Mouse (Mus musculus): ENCODE results near the gene Ezh1. TPM values are rescaled to one million over a fixed set of nuclear protein-coding genes. Genes with fewer than 3 reads are reported as not detected.

Gene Ezh1
- polyA plus RNA-seq, 1 experiment from 2014 or later, result 12.9 TPM

DNA sequence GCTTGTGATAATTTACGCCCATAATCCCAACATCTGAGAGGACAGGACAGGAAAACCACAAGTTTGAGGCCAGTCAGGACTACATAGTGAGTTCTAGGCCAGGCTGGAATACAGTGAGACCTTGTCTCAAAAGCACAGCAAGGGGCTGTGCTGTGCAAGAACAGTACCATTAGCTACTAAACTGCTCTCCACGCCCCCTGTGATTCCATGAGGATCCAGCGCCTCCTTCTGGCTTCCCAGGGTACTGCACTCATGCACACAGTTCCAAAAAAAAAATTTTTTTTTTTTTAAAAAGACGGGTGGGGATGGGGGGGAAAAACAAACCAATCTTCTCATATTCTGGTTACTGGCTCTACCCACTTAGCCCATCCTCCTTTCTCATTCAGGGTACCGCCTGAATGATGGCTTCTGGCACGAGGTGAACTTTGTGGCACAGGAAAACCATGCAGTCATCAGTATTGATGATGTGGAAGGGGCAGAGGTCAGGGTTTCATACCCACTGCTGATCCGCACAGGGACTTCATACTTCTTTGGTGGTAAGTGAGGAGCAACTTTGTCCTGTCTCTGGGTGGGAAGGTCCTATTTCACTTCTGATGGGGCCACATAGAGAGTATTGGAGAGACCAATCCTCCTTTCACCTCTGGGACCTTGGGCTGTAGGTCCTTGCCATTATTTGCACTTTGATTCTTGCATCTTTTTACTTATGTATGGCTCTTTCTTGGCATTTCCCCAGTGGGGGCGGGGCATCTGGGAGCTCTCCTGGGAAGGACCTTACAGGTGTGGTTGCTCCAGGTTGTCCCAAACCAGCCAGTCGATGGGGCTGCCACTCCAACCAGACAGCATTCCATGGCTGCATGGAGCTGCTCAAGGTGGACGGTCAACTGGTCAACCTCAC, 45.2 kb downstream of the Ezh1 start:
- no peak overlapping the region for H3K27ac ChIP-seq
- DNase-seq (ENCODE audit: low spot score), result no peak
- H3K4me3 ChIP-seq, result no peak overlapping the region
- peaks cover 62% of the 10 kb centered on the region for H3K27me3 ChIP-seq (ENCODE audit: insufficient read depth, poor library complexity, severe bottlenecking)
- H3K36me3 ChIP-seq, result 0 out of 2 replicates have a peak, but pooled peaks cover 2% of the 10 kb centered on the region
- peaks cover 29% of the 10 kb centered on the region for H3K4me1 ChIP-seq
- 35% methylated on average over 10 of the region's 10 CpGs for WGBS
- no peaks in the 10 kb centered on the region for H3K9me3 ChIP-seq

DNA sequence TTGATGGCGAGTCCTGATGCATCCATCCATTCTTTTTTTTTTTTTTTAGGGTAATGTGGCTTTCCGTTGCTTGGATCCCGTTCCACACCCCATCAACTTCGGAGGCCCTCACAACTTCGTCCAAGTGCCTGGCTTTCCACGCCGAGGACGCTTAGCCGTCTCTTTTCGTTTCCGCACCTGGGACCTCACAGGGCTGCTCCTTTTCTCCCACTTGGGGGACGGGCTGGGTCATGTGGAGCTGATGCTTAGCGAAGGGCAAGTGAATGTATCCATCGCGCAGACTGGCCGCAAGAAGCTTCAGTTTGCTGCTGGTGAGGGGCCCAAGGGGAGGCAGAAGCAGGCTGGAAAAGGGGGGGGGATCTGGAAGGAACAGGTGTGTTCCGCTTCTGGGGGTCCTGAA, 46.0 kb downstream of the Ezh1 start:
- WGBS, result 66% methylated on average over 17 of the region's 17 CpGs
- H3K9me3 ChIP-seq, result no peaks in the 10 kb centered on the region
- no peak overlapping the region for H3K4me3 ChIP-seq
- H3K4me1 ChIP-seq, result peaks cover 36% of the 10 kb centered on the region
- peaks cover 70% of the 10 kb centered on the region for H3K27me3 ChIP-seq (ENCODE audit: insufficient read depth, poor library complexity, severe bottlenecking)
- 0 out of 2 replicates have a peak, but pooled peaks cover 2% of the 10 kb centered on the region for H3K36me3 ChIP-seq
- DNase-seq (ENCODE audit: low spot score), result no peak
- H3K27ac ChIP-seq, result no peak overlapping the region

DNA sequence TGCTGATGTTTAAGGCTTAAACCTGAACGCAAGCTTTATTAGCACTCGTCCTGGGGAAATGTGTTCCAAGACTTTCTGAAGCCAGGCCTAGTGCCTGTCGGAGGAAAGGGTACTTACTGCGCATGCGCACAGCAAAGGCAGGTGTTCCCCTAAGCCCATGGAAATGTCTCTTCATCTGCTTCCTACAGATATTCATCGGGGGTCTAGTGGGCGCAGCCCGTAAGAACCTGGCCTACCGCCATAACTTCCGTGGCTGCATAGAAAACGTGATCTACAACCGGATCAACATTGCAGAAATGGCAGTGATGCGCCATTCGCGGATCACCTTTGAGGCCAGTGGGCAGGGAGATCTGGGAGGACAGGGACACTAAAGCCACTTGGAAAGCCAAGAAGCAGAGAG, 47.0 kb downstream of the Ezh1 start:
- DNase-seq (ENCODE audit: low spot score), result no peak
- no peak overlapping the region for H3K27ac ChIP-seq
- H3K9me3 ChIP-seq, result no peaks in the 10 kb centered on the region
- 0 out of 2 replicates have a peak, but pooled peaks cover 2% of the 10 kb centered on the region for H3K36me3 ChIP-seq
- H3K4me1 ChIP-seq, result peaks cover 45% of the 10 kb centered on the region
- H3K27me3 ChIP-seq (ENCODE audit: insufficient read depth, poor library complexity, severe bottlenecking), result peaks cover 76% of the 10 kb centered on the region
- WGBS, result 79% methylated on average over 15 of the region's 15 CpGs
- H3K4me3 ChIP-seq, result no peak overlapping the region

DNA sequence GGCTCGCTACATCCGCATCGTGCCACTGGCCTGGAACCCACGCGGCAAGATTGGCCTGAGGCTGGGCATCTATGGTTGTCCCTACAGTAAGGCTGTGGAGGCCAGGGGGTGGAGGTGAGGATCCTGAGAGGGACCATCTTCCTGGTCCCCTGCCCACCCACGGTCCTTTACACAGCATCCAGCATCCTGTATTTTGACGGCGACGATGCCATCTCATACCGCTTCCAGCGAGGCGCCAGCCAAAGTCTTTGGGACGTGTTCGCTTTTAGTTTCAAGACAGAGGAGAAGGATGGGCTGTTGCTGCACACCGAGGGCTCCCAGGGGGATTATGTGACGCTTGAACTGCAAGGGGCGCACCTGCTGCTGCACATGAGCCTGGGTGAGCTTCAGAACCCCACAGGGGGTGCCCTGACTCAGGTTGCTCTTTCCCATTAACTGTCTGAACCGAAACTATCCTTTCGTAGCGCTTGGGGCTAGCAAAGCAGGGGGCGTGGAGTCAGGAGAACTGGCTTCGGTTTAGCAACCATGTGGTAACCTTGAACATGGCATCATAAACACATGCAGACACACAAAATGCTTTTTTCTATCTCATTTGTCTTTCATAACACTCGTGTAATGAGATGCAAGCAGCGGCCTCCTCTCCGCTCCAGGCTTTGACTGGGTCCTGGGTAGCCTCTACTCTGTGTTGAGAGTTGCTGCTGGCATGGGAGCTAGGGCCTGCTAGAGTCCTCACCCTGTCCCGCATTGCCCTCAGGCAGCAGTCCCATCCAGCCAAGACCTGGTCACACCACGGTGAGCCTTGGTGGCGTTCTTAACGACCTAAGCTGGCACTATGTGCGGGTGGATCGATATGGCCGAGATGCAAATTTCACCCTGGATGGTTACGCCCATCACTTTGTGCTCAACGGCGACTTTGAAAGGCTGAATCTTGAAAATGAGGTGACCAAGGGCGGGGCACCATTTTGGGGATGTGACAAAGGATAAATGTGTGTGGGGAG, 47.9 kb downstream of the Ezh1 start:
- Histone ChIP-seq H3K27me3 (ENCODE audit: insufficient read depth, poor library complexity, severe bottlenecking) (peaks cover 79% of the 10 kb centered on the region), H3K4me1 (peaks cover 49% of the 10 kb centered on the region), H3K27ac (no peak overlapping the region), H3K4me3 (peak overlapping the region; percentile 12; the same call in 1 of the 2 replicates), H3K9me3 (no peaks in the 10 kb centered on the region), H3K36me3 (0 out of 2 replicates have a peak, but pooled peaks cover 2% of the 10 kb centered on the region)
- 57% methylated on average over 36 of the region's 36 CpGs for WGBS
- no peak for DNase-seq (ENCODE audit: low spot score)

DNA sequence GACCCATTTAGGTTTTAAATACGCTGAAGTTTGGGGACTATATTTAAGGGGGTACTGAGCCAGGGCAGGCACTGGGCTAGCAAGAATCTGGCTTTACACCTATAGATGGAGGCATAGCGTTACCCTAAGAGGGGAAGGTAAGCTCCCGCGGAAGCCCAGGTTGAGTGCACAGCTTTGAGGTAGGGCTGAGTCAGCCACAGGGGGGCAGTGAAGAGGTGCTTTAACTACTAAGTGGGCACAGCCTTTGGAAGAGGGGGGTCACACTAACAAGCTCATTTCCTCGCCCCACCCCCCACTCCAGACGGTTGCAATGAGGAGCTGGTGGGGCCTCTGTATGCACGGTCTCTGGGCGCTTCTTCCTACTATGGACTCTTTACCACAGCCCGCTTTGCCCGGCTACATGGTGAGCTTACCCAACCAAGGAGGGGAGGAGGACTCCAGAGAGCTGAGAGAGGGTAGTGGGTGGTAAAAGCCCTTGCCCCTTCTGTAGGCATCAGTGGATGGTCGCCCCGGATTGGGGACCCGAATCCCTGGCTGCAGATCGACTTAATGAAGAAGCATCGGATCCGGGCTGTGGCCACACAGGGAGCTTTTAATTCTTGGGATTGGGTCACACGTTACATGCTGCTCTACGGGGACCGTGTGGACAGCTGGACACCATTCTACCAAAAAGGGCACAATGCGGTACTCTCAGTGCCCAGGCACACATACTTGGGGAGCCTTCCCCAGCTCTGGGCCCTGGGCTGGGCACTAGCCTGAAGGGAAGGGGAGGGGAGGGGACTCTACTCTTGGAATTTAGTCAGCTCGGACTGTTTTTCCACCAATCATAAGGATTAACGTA, 49.1 kb downstream of the Ezh1 start:
- Histone ChIP-seq H3K9me3 (no peaks in the 10 kb centered on the region), H3K36me3 (no peaks in the 10 kb centered on the region), H3K4me3 (peak overlapping the region; percentile 57), H3K27ac (no peak overlapping the region), H3K27me3 (ENCODE audit: insufficient read depth, poor library complexity, severe bottlenecking) (peaks cover 72% of the 10 kb centered on the region), H3K4me1 (peaks cover 58% of the 10 kb centered on the region)
- DNase-seq (ENCODE audit: low spot score), result no peak
- WGBS, result 29% methylated on average over 22 of the region's 22 CpGs

- H3K27me3 ChIP-seq (ENCODE audit: insufficient read depth, poor library complexity, severe bottlenecking), result peaks cover 68% of the 10 kb centered on the region
- no peaks in the 10 kb centered on the region for H3K9me3 ChIP-seq
- H3K27ac ChIP-seq, result peak overlapping the region; percentile 29; the same call in 1 of the 2 replicates
- peak overlapping the region; percentile 57 for H3K4me3 ChIP-seq
- H3K36me3 ChIP-seq, result no peaks in the 10 kb centered on the region
- WGBS, result 1% methylated on average over 25 of the region's 25 CpGs
- H3K4me1 ChIP-seq, result peaks cover 66% of the 10 kb centered on the region
- no peak for DNase-seq (ENCODE audit: low spot score)
Measured at GRCm38 (mm10) chr11:101176117-101176691, 50.1 kb downstream of the Ezh1 start.

DNA sequence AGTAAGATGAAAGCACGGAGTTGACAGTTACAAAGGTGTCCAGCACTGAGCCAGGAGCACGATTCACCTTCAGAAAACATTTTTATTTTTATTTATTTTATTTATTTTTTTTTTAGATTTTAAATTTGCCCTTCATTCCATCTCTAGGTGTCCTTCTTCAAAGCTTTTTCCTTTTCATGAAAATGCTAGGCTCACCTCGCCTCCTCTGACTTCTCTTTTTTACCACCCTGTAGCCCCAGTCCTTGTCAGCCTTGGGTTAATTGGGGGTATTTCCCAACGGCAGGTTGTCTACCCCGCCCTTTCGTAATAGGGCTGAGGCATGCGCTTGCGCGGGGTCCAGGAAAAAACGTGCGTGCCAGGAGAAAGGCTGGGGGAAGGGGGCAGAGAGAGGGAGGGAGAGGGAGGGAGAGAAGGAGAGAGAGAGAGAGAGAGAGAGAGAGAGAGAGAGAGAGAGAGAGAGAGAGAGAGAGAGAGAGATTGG, 50.6 kb downstream of the Ezh1 start:
- peaks cover 68% of the 10 kb centered on the region for H3K27me3 ChIP-seq (ENCODE audit: insufficient read depth, poor library complexity, severe bottlenecking)
- H3K4me3 ChIP-seq, result peak overlapping the region; percentile 57
- peaks cover 69% of the 10 kb centered on the region for H3K4me1 ChIP-seq
- peak overlapping the region; percentile 29; the same call in 1 of the 2 replicates for H3K27ac ChIP-seq
- H3K9me3 ChIP-seq, result no peaks in the 10 kb centered on the region
- no peaks in the 10 kb centered on the region for H3K36me3 ChIP-seq
- DNase-seq (ENCODE audit: low spot score), result no peak
- 11% methylated on average over 11 of the region's 11 CpGs for WGBS

DNA sequence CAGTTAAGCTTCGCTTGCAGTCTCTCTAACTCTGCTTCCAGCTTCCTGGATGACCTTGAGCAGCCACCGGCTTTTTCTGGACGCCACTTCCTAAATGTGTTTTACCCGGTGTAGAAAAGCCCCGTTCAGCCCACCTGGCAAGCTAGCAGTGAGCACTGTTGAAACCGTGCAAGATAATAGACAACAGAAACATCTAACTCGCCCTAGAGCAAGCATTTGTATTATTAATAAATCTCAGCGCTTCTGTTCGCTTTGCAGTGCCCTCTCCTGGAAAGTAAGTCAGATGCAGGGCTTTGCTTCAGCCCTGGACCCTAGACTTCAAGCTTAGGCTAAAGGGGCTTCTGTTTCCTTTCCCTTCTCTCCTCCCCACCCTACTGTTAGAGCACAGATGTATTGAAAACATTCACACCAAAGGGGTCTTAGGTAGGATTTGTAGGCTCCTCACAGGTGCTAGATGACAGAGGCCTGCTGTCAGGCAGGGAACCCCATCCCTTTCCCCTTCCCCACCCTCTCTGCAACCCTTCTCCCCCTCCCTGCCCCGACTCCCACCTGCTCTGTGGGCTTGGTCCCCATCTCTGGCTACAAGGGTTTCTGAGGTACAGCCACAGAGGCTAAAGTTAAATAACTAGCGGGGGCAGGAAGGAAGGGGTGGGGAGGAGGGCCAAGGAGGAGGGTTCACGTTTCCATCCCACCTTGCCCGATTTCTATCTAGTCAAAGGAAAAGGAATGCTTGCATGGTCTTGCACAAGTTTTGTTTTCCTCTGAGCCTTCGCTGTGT, 51.2 kb downstream of the Ezh1 start, which contains the start of gene Ccr10:
Ccr10 (minus strand) TSS at position 593 of the 778 bp plus-strand sequence.
- DNase-seq (ENCODE audit: low spot score), result no peak

GRCm38 (mm10) chr11:101174389-101174745, 51.9 kb downstream of the Ezh1 start:
- no peak for DNase-seq (ENCODE audit: low spot score)
- Histone ChIP-seq H3K4me1 (peaks cover 82% of the 10 kb centered on the region), H3K9me3 (no peaks in the 10 kb centered on the region), H3K4me3 (peak overlapping the region; percentile 51), H3K27me3 (ENCODE audit: insufficient read depth, poor library complexity, severe bottlenecking) (peaks cover 75% of the 10 kb centered on the region), H3K36me3 (no peaks in the 10 kb centered on the region), H3K27ac (peak overlapping the region; percentile 78)
- WGBS, result 34% methylated on average over 9 of the region's 9 CpGs

More for the DNA sequence above, 51.2 kb downstream of the Ezh1 start, which contains the start of gene Ccr10:
- 26% methylated on average over 14 of the region's 14 CpGs for WGBS
- peak within 1 kb of the TSS; percentile 57 for H3K4me3 ChIP-seq
- peaks cover 76% of the 10 kb centered on the region for H3K4me1 ChIP-seq
- H3K9me3 ChIP-seq, result no peaks in the 10 kb centered on the region
- H3K36me3 ChIP-seq, result no peaks in the 10 kb centered on the region
- H3K27ac ChIP-seq, result peak within 1 kb of the TSS; percentile 78
- H3K27me3 ChIP-seq (ENCODE audit: insufficient read depth, poor library complexity, severe bottlenecking), result peaks cover 72% of the 10 kb centered on the region

DNA sequence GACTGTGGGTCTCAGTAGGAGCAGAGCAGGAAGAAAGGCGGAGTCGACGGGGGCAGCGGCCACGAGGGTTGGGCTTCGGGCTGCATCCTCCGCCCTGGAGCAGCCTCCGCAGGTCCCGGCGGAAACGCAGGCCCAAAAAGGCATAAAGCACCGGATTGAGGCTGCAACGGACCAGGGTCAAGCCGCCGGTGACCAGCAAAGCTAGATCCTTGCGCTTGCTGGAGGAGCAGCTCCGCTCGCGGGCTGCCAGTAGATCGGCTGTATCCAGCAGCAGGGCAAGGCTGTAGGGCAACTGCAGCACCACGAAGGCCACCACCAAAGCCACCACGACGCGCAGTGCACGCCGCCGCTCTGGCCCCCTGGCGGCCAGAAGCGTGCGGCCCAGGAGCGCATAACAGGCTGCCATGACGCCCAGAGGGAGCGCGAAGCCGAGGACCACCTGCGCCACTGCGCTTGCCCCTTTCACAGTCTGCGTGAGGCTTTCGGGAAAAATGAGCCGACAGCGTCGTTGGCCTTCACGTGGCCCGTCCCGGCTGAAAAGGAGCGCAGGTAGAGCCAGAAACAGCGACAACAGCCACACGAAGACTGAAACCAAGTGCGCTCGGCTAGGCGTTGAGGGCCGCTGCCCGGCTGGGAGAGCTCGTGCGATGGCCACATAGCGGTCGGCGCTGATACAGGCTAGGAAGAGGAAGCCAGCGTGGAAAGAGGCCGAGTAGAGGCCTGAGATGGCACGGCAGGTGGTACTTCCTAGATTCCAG, 52.5 kb downstream of the Ezh1 start:
- Histone ChIP-seq H3K27me3 (ENCODE audit: insufficient read depth, poor library complexity, severe bottlenecking) (peaks cover 75% of the 10 kb centered on the region), H3K4me3 (peak overlapping the region; percentile 51), H3K27ac (peak overlapping the region; percentile 78), H3K9me3 (no peaks in the 10 kb centered on the region), H3K36me3 (no peaks in the 10 kb centered on the region), H3K4me1 (peaks cover 88% of the 10 kb centered on the region)
- peak; percentile 92 for DNase-seq (ENCODE audit: low spot score)
- 2% methylated on average over 61 of the region's 61 CpGs for WGBS

Data from heart, embryonic 10.5 days (tissue).